Mouse (Mus musculus) lung, embryonic 14.5 days (tissue): Measurements from ENCODE around the gene Rtn1. TPM values are rescaled to one million over a fixed set of nuclear protein-coding genes. Genes with fewer than 3 reads are reported as not detected.

Experiments used
- ATAC-seq: fragments of 200-750 bp; cut with Nextera tagmentation; 2 replicates; pipeline ENCODE4 v1.8.0; 2017; ENCODE audit warnings: mild to moderate bottlenecking, moderate TSS enrichment, moderate library complexity; ENCODE audit not compliant: insufficient read depth
- DNase-seq: peaks from one replicate; pipeline ENCODE4 v3.0.0-alpha.2; 2015
- H3K27ac ChIP-seq: fragments of 300-500 bp; sonication (generic); 2 replicates; pipeline ENCODE4 v1.5.1; 2014; ENCODE audit warnings: low read depth, mild to moderate bottlenecking, moderate library complexity
- H3K27me3 ChIP-seq: fragments of 300-500 bp; sonication (generic); 2 replicates; pipeline ENCODE4 v1.6.1; 2014; ENCODE audit warnings: low read length, control low read depth; ENCODE audit not compliant: insufficient read depth
- H3K36me3 ChIP-seq: fragments of 300-500 bp; sonication (generic); 2 replicates; pipeline ENCODE4 v1.6.1; 2014; ENCODE audit warnings: control low read depth; ENCODE audit not compliant: insufficient read depth
- H3K4me1 ChIP-seq: fragments of 300-500 bp; sonication (generic); 2 replicates; pipeline ENCODE4 v1.6.1; 2014; ENCODE audit warnings: antibody characterized with exemption, control low read depth; ENCODE audit not compliant: insufficient read depth
- H3K4me2 ChIP-seq: fragments of 300-500 bp; sonication (generic); 2 replicates; pipeline ENCODE4 v1.6.1; 2014; ENCODE audit warnings: mild to moderate bottlenecking
- H3K4me3 ChIP-seq: fragments of 300-500 bp; sonication (generic); 2 replicates; pipeline ENCODE4 v1.5.1; 2014; ENCODE audit warnings: low read depth, low read length
- H3K9ac ChIP-seq: fragments of 300-500 bp; sonication (generic); 2 replicates; pipeline ENCODE4 v1.6.1; 2014
- H3K9me3 ChIP-seq: fragments of 300-500 bp; sonication (generic); 2 replicates; pipeline ENCODE4 v1.6.1; 2016; ENCODE audit warnings: low read depth, low read length, control low read depth
- CTCF ChIP-seq: IDR thresholded peaks from 2 replicates; pipeline ENCODE4 v1.5.1; 2016; ENCODE audit warnings: antibody characterized with exemption, low read depth
- WGBS: fragments of 180-500 bp; shearing (Covaris S2); extraction: QIAGEN DNeasy Blood & Tissue Kit; methylation state at CpG from one replicate; pipeline ENCODE4 v1.1.7; 2014; 5-methylcytosine and 5-hydroxymethylcytosine counted together
- polyA plus RNA-seq: library from polyadenylated mRNA; unstranded; fragments of >200 nt; fragmentation: Nextera tagmentation; extraction: Ambion mirVana; gene quantifications from 2 replicates; pipeline ENCODE4 v1.2.1, GENCODE M21; 2014

The Rtn1 gene
- polyA plus RNA-seq = 9.4 and 9.8 TPM in 2 replicates

- DNase-seq (no peak), ATAC-seq (no peak)
- H3K9me3 ChIP-seq = no peaks in the 10 kb centered on the region
- no peaks in the 10 kb centered on the region for H3K36me3 ChIP-seq
- no peaks in the 10 kb centered on the region; the same call in 1 of the 2 replicates for H3K4me1 ChIP-seq
- TF ChIP-seq CTCF = no peak
- peaks cover 24% of the 10 kb centered on the region for H3K27me3 ChIP-seq
- peak within 1 kb of the TSS; percentile 93 for H3K4me2 ChIP-seq
- peak within 1 kb of the TSS; percentile 71 for H3K4me3 ChIP-seq
- H3K27ac ChIP-seq = no peak within 1 kb of the TSS
- H3K9ac ChIP-seq = peak within 1 kb of the TSS; percentile 59
- WGBS = 29% methylated on average over 6 of the region's 6 CpGs
These were observed at the start of gene Rtn1 for GRCm38 (mm10) chr12:72408954-72409353. Gene Rtn1, minus strand, starts transcription at chr12:72409054.

DNA sequence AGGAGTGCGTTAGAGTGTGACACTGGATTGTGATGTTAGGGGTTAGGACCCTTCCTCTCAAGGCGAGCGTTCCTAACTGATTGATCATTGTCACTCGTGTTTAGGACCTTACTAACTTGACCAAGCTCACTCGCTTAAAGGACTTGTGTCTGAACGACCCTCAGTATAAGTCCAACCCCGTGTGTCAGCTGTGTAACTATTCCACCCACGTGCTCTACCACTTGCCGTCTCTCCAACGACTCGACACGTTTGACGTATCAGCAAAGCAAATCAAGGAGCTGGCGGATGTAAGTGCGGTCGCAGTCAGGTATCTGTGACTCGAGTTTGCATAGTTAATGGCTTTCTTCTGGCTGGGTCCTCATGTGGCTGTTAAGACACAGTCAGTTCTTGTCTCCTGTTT, 45.1 kb upstream of the Rtn1 start:
- H3K27ac ChIP-seq = no peak overlapping the region
- no peaks in the 10 kb centered on the region for H3K4me1 ChIP-seq
- H3K4me3 ChIP-seq = no peak overlapping the region
- ATAC-seq = no peak
- no peak for DNase-seq
- no peaks in the 10 kb centered on the region for H3K27me3 ChIP-seq
- TF ChIP-seq CTCF = no peak
- no peak overlapping the region for H3K9ac ChIP-seq
- no peak overlapping the region for H3K4me2 ChIP-seq
- H3K9me3 ChIP-seq = no peaks in the 10 kb centered on the region
- 55% methylated on average over 17 of the region's 17 CpGs for WGBS
- H3K36me3 ChIP-seq = no peaks in the 10 kb centered on the region

GRCm38 (mm10) chr12:72441839-72442576, 33.2 kb upstream of the Rtn1 start, which contains the start of gene Lrrc9:
Gene Lrrc9, plus strand, starts transcription at chr12:72441866.
- Histone ChIP-seq H3K27me3 (no peaks in the 10 kb centered on the region), H3K27ac (no peak within 1 kb of the TSS), H3K4me1 (no peaks in the 10 kb centered on the region), H3K9ac (peak within 1 kb of the TSS; percentile 59), H3K36me3 (no peaks in the 10 kb centered on the region), H3K4me2 (peak within 1 kb of the TSS; percentile 94), H3K9me3 (no peaks in the 10 kb centered on the region), H3K4me3 (peak within 1 kb of the TSS; percentile 43)
- ATAC-seq (peak; percentile 93), DNase-seq (peak; percentile 84)
- WGBS = 2% methylated on average over 31 of the region's 31 CpGs
- no peak for TF ChIP-seq CTCF

- no peak overlapping the region for H3K4me2 ChIP-seq
- no peaks in the 10 kb centered on the region for H3K27me3 ChIP-seq
- no peaks in the 10 kb centered on the region for H3K4me1 ChIP-seq
- 57% methylated on average over 6 of the region's 6 CpGs for WGBS
- no peaks in the 10 kb centered on the region for H3K9me3 ChIP-seq
- no peak for TF ChIP-seq CTCF
- ATAC-seq (no peak), DNase-seq (peak; percentile 22)
- H3K27ac ChIP-seq = no peak overlapping the region
- H3K9ac ChIP-seq = no peak overlapping the region
- no peak overlapping the region for H3K4me3 ChIP-seq
- no peaks in the 10 kb centered on the region for H3K36me3 ChIP-seq
These were observed 30.2 kb upstream of the Rtn1 start for GRCm38 (mm10) chr12:72438961-72439480.

DNA sequence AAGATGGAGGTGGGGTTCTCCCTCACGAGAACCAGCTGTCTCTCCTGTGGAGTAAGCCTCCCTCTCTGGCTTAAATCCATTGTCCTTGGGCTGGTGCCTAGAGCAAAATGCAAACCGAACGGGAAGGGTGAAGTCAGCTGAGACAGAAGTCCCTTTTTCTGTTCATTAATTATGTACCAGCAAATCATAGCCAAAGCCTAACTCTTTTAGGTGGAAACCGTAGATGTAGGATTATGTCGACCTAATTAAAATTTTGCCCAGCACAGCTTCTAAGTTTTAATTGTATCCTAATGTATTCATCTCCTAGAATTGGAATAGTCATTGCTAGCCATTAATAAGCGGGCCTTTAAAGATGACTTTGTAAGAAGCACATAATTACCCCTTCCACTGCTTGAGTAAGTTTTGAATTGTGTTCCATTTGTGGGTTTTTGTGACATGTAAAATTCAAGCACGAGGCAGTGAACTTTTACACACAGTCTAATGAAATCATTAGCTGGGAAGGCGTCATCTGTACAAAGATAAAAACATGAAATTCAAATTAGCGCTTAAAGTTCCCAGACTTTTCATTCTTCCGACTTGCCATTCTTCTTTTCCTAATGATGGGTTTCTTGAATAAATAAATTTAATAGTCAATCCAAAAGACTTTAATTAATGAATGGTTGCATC, 29.0 kb upstream of the Rtn1 start:
- Histone ChIP-seq H3K4me1 (no peaks in the 10 kb centered on the region), H3K4me3 (no peak overlapping the region), H3K27ac (no peak overlapping the region), H3K27me3 (no peaks in the 10 kb centered on the region), H3K9me3 (no peaks in the 10 kb centered on the region), H3K4me2 (no peak overlapping the region), H3K9ac (no peak overlapping the region), H3K36me3 (no peaks in the 10 kb centered on the region)
- WGBS = 73% methylated on average over 10 of the region's 10 CpGs
- ATAC-seq (no peak), DNase-seq (peak; percentile 9)
- TF ChIP-seq CTCF = no peak

GRCm38 (mm10) chr12:72433241-72433865, 24.5 kb upstream of the Rtn1 start:
- 57% methylated on average over 9 of the region's 9 CpGs for WGBS
- no peak overlapping the region for H3K27ac ChIP-seq
- H3K4me3 ChIP-seq = no peak overlapping the region

DNA sequence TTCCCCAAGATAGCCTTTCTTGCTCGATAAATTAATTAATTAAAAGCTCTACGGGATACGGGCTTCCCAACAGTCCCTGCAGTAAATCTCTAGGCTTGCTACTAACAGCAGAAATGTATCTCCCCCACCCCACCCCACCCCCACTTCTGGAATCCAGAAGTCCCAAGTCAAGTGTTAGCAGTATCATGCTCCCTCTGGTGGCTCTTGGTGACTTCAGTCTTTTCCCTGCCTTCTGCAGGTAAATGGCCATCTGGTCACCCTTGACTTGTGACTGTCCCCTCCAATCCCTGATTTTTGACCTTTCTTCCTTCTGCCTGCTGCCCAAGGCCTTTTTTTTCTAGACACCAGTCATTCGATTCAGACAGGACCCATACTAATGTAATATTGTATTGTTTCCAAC, 23.4 kb upstream of the Rtn1 start:
- Histone ChIP-seq H3K27ac (no peak overlapping the region), H3K4me3 (no peak overlapping the region), H3K27me3 (no peaks in the 10 kb centered on the region), H3K9ac (no peak overlapping the region), H3K9me3 (no peaks in the 10 kb centered on the region), H3K4me1 (no peaks in the 10 kb centered on the region), H3K36me3 (no peaks in the 10 kb centered on the region), H3K4me2 (no peak overlapping the region)
- ATAC-seq (no peak), DNase-seq (peak; percentile 21)
- peak; percentile 33; the same call in 1 of the 2 replicates for TF ChIP-seq CTCF
- WGBS = 64% methylated on average over 4 of the region's 4 CpGs

More at GRCm38 (mm10) chr12:72433241-72433865, 24.5 kb upstream of the Rtn1 start:
- H3K36me3 ChIP-seq = no peaks in the 10 kb centered on the region
- no peak overlapping the region for H3K9ac ChIP-seq
- DNase-seq (peak; percentile 62), ATAC-seq (no peak)
- H3K9me3 ChIP-seq = no peaks in the 10 kb centered on the region
- no peaks in the 10 kb centered on the region for H3K27me3 ChIP-seq
- no peak overlapping the region for H3K4me2 ChIP-seq
- H3K4me1 ChIP-seq = no peaks in the 10 kb centered on the region
- no peak for TF ChIP-seq CTCF
